Mouse (Mus musculus) liver, postnatal 0 days (tissue): ENCODE measurements around the gene Accsl. TPM values are rescaled to one million over a fixed set of nuclear protein-coding genes. Genes with fewer than 3 reads are reported as not detected.

Experiments
- ATAC-seq: fragments of 200-750 bp; cut with Nextera tagmentation; 2 replicates; pipeline ENCODE4 v1.8.0; 2017; ENCODE audit warnings: mild to moderate bottlenecking, moderate library complexity
- DNase-seq: peaks from one replicate; pipeline ENCODE4 v3.0.0-alpha.2; 2016
- H3K27ac ChIP-seq: fragments of 300-500 bp; sonication (generic); 2 replicates; pipeline ENCODE4 v1.5.1; 2014; ENCODE audit warnings: antibody characterized with exemption, moderate library complexity, mild to moderate bottlenecking, low read depth
- H3K27me3 ChIP-seq: fragments of 300-500 bp; sonication (generic); 2 replicates; pipeline ENCODE4 v1.6.1; 2014; ENCODE audit warnings: low read length, control low read depth, mixed read lengths; ENCODE audit not compliant: insufficient read depth
- H3K36me3 ChIP-seq: fragments of 300-500 bp; sonication (generic); replicated peaks from 2 replicates; pipeline ENCODE4 v1.6.1; 2014; ENCODE audit warnings: mild to moderate bottlenecking, control low read depth, low read length, moderate library complexity, mixed read lengths; ENCODE audit not compliant: insufficient read depth
- H3K4me1 ChIP-seq: fragments of 300-500 bp; sonication (generic); 2 replicates; pipeline ENCODE4 v1.6.1; 2014; ENCODE audit warnings: antibody characterized with exemption, mild to moderate bottlenecking, control low read depth; ENCODE audit not compliant: insufficient read depth
- H3K4me2 ChIP-seq: fragments of 300-500 bp; sonication (generic); 2 replicates; pipeline ENCODE4 v1.6.1; 2014; ENCODE audit warnings: low read depth, mild to moderate bottlenecking, low read length, moderate library complexity, mixed read lengths
- H3K4me3 ChIP-seq: fragments of 300-500 bp; sonication (generic); 2 replicates; pipeline ENCODE4 v1.5.1; 2014; ENCODE audit warnings: low read depth, low read length
- H3K9ac ChIP-seq: fragments of 300-500 bp; sonication (generic); replicated peaks from 2 replicates; pipeline ENCODE4 v1.6.1; 2014; ENCODE audit warnings: mild to moderate bottlenecking, moderate library complexity
- H3K9me3 ChIP-seq: fragments of 300-500 bp; sonication (generic); 2 replicates; pipeline ENCODE4 v1.6.1; 2016; ENCODE audit warnings: mild to moderate bottlenecking, control low read depth, low read length, mixed read lengths
- CTCF ChIP-seq: sonication (generic); IDR thresholded peaks from 2 replicates; pipeline ENCODE4 v1.5.1; 2016; ENCODE audit warnings: antibody characterized with exemption, low read depth
- EP300 ChIP-seq: IDR thresholded peaks from 2 replicates; pipeline ENCODE4 v1.6.1; 2016; ENCODE audit warnings: antibody characterized with exemption, low read depth, mild to moderate bottlenecking
- WGBS: fragments of 180-500 bp; shearing (Covaris S2); extraction: QIAGEN DNeasy Blood & Tissue Kit; methylation state at CpG from one replicate; pipeline ENCODE4 v1.1.7; 2014; ENCODE audit not compliant: insufficient replicate concordance; 5-methylcytosine and 5-hydroxymethylcytosine counted together
- polyA plus RNA-seq: library from polyadenylated mRNA; unstranded; fragments of >200 nt; fragmentation: Nextera tagmentation; extraction: Ambion mirVana; gene quantifications from 2 replicates; pipeline ENCODE4 v1.2.1, GENCODE M21; 2015

Gene Accsl
- polyA plus RNA-seq, 1 experiment from 2014 or later, result 0.13 TPM

GRCm38 (mm10) chr2:93903415-93903814 lies 34.5 kb upstream of the Accsl start:
- Histone ChIP-seq H3K4me3 (no peak overlapping the region), H3K27ac (no peak overlapping the region), H3K9me3 (no peaks in the 10 kb centered on the region), H3K27me3 (no peaks in the 10 kb centered on the region), H3K9ac (no peak overlapping the region), H3K4me1 (no peaks in the 10 kb centered on the region), H3K4me2 (no peak overlapping the region), H3K36me3 (no peaks in the 10 kb centered on the region)
- 35% methylated on average over 6 of the region's 6 CpGs for WGBS
- ATAC-seq (no peak), DNase-seq (no peak)
- TF ChIP-seq CTCF, result no peak
- no peak for TF ChIP-seq EP300

GRCm38 (mm10) chr2:93902680-93903305 lies 33.8 kb upstream of the Accsl start:
- Histone ChIP-seq H3K9ac (no peak overlapping the region), H3K4me2 (no peak overlapping the region), H3K36me3 (no peaks in the 10 kb centered on the region), H3K9me3 (no peaks in the 10 kb centered on the region), H3K27me3 (no peaks in the 10 kb centered on the region), H3K4me1 (no peaks in the 10 kb centered on the region), H3K27ac (no peak overlapping the region), H3K4me3 (no peak overlapping the region)
- DNase-seq (no peak), ATAC-seq (no peak)
- WGBS, result 55% methylated on average over 5 of the region's 5 CpGs
- no peak for TF ChIP-seq CTCF
- TF ChIP-seq EP300, result no peak

DNA sequence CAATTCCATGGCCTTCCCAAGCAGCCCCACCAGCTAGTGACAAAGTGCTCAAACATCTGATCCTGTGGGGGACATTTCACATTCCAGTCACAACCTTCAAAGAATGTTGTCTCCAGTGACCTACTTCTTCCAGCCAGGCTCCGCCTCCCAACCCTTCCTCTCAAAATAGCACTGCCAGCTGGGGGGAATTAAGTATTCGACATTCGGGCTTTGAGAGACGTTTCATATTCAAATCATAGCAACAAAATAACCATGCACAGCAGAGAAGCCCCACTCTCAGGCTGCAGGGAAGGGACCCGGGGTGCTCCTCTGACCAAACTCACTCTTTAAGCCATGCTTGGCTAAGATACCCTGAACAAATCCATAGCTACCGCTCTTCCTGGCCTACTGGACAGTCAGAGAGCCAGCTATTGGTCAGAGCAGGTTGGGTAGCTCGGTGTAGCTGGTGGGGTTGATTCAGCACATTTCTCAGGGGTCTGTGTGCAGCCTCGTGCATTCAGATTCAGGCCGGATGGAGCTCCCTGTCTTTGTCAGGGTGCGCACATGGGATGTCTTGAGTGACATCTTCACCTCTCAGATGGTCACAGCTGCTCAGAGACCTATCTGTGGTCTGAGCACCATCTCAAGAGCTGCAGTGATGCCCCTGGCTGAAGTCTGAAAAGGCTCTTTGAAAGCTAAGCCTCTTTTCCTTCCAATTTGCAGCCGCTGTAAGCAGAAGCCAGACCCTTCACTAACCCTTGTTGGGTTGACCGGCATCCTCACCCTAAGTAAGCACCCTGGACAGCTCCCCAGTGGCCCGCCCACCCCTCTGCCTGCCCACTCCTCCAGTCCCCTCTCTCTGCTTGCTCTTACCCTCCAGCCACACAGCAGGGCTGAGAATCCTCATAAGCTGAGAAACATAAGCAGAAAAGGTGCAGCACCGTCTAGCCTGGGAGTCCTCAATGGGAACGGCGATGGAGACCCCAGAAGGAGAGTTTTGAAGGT lies 30.7 kb upstream of the Accsl start:
- Histone ChIP-seq H3K4me2 (no peak overlapping the region), H3K27me3 (no peaks in the 10 kb centered on the region), H3K27ac (no peak overlapping the region), H3K9ac (no peak overlapping the region), H3K36me3 (no peaks in the 10 kb centered on the region), H3K9me3 (no peaks in the 10 kb centered on the region), H3K4me3 (no peak overlapping the region), H3K4me1 (no peaks in the 10 kb centered on the region)
- whole genome bisulfite sequencing, result 50% methylated on average over 16 of the region's 16 CpGs
- TF ChIP-seq EP300 (no peak), CTCF (no peak)
- ATAC-seq (no peak), DNase-seq (no peak)

- H3K9me3 ChIP-seq, result no peaks in the 10 kb centered on the region
- TF ChIP-seq CTCF (no peak), EP300 (no peak)
- H3K4me1 ChIP-seq, result no peaks in the 10 kb centered on the region
- peak; percentile 78 for ATAC-seq
- no peak overlapping the region for H3K9ac ChIP-seq
- H3K36me3 ChIP-seq, result no peaks in the 10 kb centered on the region
- DNase-seq, result peak; percentile 43
- 22% methylated on average over 9 of the region's 9 CpGs for WGBS
- peak overlapping the region; percentile 22; the same call in 1 of the 2 replicates for H3K27ac ChIP-seq
- H3K4me2 ChIP-seq, result no peak overlapping the region
- no peak overlapping the region for H3K4me3 ChIP-seq
- H3K27me3 ChIP-seq, result no peaks in the 10 kb centered on the region
Observed at GRCm38 (mm10) chr2:93891611-93892280, 22.8 kb upstream of the Accsl start.

DNA sequence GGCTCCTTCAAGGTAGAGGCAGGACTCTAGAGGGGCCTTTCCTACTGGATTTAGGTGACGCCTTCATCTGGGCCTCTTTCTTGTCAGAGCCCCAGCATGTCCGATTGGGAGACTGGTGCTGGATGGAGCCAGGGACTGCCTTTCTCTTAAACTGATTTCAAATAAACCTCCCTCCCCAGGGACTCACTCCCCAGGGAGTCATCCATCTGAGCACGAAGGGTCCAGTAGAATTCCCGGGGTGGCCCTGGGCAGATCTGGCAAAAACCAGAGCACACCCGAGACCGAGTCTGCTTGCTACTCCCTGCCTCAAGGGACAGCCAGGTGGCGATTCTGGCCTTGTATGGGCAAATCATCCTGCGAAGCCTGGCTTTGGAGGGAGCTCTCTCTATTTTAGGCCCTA lies 21.2 kb upstream of the Accsl start:
- H3K4me3 ChIP-seq, result no peak overlapping the region
- no peaks in the 10 kb centered on the region for H3K27me3 ChIP-seq
- ATAC-seq (no peak), DNase-seq (no peak)
- TF ChIP-seq CTCF, result no peak
- no peak for TF ChIP-seq EP300
- H3K27ac ChIP-seq, result no peak overlapping the region
- no peak overlapping the region for H3K4me2 ChIP-seq
- no peaks in the 10 kb centered on the region for H3K9me3 ChIP-seq
- H3K36me3 ChIP-seq, result no peaks in the 10 kb centered on the region
- no peaks in the 10 kb centered on the region for H3K4me1 ChIP-seq
- no peak overlapping the region for H3K9ac ChIP-seq
- WGBS, result 74% methylated on average over 8 of the region's 8 CpGs

DNA sequence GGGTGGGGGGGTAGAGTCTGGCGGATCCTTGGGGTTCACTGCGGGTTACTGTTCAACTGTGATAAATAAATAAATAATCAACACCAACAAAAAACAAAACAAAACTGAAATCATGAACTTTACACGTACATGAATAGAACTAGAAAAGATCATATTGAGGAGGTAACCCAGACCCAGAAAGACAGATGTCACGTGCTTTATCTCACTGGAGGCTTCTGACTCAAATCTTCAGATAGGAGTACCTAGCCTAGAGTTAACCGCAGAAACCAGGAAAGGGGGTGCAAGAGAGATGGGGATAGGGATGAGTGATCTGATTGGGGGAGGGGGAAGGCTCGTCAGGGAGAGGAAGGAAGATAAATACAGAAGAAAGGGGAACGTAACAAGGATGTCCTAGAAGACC lies 20.1 kb upstream of the Accsl start:
- TF ChIP-seq EP300 (no peak), CTCF (no peak)
- 50% methylated on average over 7 of the region's 7 CpGs for WGBS

More for the DNA sequence above, 20.1 kb upstream of the Accsl start:
- Histone ChIP-seq H3K9ac (no peak overlapping the region), H3K27ac (no peak overlapping the region), H3K4me3 (no peak overlapping the region), H3K9me3 (no peaks in the 10 kb centered on the region), H3K27me3 (no peaks in the 10 kb centered on the region), H3K36me3 (no peaks in the 10 kb centered on the region), H3K4me2 (no peak overlapping the region), H3K4me1 (no peaks in the 10 kb centered on the region)
- no peak for DNase-seq
- no peak for ATAC-seq
